Mouse (Mus musculus): ENCODE measurements at regions not wholly inside any gene's neighbourhood (a gene's known extent, or its start where the extent isn't known, plus 50 kb on each side); places are given as distances from the start of the nearest gene placed in this dataset.
A peak's percentile ranks its signal among the peaks of the same experiment; 100 is the strongest.

DNA sequence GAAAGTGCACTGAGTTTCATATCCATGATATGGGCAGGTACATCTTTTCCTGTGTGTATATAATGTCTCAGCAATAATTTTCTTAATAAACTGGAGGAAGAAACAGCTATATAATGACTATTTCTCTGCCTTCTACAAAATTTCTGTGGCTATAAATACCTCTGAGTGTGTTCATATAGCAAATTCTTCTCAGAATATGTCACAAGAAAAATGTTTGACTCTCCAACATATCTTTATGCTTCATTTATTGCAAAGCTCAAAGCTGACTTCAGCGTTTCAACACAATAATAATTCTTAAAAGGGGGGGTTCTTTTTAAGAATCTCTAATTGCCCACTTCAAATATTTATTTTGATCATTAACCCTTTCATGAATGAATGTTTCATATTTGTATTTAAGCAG, 310.0 kb upstream of the Paip1 start:
- DNase-seq (ENCODE audit: low read depth, low spot score) = no peak

DNA sequence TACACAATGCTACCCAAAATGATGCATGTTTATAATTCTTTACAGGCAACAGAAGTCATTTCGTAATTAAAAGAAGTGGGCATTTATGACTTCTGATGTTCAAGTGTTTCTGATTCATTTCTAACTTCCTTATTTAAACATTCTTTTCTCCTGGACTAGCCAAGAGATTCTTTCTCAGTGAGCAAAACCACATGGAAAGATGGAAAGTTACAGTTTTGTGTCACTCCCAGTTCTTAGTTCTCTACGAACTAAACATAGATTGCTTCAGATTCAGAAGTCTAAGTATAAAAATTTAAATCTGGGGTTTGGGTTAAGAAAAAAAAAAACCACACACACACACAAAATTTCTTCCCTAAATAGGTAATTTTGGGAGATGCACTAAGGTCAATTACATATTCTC, 288.0 kb upstream of the Paip1 start:
- no peak for DNase-seq (ENCODE audit: low read depth, low spot score)

DNA sequence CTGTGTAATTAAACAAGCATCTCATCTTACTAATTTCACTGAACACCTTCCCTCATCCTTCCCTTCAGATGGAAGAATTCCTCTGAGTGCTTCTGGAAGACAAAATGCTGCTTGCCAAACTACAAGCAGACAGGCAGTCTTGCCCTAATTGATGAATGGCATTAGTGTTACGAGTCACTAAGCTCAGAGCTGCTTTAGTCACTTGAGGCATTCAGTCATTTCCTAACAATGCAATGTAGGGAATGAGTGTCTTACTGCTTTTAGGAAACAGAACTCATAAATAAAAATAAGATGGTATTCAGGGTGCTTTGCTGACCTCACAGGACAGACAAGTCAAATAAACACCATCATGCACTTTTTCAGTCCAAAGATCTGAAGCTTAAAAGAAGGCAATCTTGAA, 285.1 kb upstream of the Paip1 start:
- DNase-seq (ENCODE audit: low read depth, low spot score) = no peak

DNA sequence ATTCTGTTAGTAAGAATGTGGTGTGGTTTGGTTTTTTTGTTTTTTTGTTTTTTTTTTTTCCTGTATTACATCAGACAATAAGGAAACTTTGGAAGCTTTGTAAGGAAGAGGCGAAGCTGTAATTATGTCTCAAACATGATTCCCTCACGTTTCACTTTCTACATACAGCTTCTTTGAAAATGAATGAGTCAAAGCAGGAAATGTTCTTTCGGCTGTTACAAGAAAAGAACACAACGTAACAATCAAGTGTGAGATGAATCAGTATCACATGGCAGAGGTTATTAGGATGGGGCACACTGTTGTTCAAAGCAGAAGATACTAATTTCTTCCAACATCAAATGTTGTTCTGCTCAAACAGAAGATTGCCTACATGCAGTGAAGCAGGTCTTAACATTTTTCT, 282.7 kb upstream of the Paip1 start:
- no peak for DNase-seq (ENCODE audit: low read depth, low spot score)

DNA sequence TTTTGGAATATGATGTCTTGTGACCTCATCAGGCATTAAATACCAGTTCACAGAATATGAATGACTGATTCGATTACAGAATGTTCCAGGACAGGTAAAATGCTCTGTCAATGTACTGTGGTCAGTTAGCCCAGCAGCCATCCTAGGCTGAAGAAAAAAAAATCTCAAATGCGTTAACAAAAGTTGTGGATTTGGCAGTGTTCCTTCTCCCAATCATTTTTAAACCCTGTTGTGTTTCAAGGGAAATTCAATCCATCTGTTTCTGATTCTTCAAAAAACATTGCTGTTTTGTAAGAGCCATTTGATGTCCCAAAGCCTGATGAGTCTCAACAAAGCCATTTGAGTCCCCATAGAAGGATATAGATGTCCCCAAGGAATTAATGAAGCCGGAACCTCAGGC, 280.7 kb upstream of the Paip1 start:
- DNase-seq (ENCODE audit: low read depth, low spot score) = no peak

DNA sequence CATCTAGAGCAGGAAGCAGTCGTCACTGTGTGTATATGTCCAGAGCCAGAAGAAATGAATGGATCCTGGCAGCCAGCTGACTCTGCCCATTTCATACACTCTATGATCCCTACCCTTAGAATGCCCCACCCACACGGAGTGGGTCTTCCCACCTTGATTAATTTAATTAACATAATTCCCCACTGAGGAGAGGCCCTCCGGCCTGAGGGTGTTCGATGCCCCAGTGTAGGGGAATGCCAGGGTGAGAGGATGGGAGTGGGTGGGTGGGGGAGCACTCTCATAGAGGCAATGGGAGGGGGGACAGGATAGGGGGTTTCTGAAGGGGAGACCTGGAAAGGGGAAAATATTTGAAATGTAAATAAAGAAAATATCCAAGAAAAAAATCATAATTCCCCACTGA, 279.3 kb upstream of the Paip1 start:
- no peak for DNase-seq (ENCODE audit: low read depth, low spot score)

DNA sequence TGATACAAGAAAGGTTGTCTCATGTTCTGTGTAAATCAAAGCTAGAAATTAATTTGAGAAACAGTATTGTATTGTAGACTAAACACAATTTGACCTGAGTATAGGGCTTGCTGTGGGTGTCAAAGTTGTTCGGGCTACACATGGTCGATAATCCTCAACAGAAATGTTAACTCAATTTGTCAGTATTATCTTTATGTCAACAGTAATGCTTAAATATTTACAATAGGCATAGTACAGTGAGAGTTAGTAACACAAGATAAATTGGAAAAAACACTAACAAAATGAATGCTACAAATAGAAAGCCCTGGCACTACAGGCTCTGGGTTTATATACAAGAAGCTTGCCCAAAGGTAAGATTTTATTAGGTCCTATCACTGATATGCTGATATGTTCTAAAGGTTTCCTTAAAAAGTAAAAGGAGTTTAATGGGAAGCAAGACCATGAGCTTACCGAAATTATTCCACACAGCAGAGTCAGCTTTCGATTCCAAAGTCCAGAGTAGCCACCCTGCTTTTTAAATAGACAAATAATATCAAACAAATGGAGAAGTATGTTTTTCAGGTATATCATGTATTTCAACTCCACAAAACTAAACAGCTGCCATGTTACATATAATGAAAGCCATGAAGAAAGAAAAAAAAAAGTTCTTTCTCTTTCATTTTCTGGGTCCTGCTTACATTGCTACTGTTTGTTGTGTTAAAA, 277.4 kb upstream of the Paip1 start:
- DNase-seq (ENCODE audit: low read depth, low spot score) = no peak

DNA sequence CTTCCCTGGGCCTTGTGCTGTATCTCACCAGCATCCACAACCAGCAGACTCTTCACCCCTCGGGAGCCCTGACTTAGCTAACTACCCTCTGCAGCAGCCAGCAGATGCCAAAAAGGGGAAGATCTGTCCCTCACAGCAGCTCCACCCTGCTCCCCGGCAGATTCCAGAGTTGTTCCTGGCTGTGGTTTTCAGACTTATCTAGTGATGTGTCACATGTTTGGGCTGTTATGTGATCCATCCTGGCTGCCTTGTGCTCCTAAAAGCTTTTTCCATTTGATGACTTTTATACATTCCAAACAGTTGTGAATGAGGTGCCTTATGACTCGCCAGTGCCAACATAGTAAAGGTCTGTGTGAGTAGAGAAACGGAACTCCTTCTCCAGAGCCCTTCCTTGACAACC, 250.6 kb upstream of the Paip1 start:
- no peak for DNase-seq (ENCODE audit: low read depth, low spot score)

DNA sequence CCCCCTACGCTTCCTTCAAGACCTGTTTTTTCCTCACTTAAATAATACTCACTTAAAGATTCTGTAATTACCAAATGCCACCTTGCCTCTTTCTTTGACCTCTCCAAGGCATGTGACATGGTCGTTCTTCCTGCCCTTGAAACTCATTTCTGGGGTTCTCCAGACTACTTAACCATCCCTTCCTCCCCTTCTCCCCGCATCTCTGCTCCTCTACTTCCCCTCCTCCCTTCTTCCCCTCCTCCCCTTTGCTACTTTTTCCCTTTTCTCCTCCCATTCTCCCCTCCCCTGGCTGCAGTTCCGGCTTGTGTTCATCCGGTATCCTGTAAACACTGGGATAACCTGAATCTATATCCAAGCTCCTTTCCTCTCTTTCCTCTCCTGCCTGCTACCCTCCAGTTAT, 250.2 kb upstream of the Paip1 start:
- DNase-seq (ENCODE audit: low read depth, low spot score) = no peak

DNA sequence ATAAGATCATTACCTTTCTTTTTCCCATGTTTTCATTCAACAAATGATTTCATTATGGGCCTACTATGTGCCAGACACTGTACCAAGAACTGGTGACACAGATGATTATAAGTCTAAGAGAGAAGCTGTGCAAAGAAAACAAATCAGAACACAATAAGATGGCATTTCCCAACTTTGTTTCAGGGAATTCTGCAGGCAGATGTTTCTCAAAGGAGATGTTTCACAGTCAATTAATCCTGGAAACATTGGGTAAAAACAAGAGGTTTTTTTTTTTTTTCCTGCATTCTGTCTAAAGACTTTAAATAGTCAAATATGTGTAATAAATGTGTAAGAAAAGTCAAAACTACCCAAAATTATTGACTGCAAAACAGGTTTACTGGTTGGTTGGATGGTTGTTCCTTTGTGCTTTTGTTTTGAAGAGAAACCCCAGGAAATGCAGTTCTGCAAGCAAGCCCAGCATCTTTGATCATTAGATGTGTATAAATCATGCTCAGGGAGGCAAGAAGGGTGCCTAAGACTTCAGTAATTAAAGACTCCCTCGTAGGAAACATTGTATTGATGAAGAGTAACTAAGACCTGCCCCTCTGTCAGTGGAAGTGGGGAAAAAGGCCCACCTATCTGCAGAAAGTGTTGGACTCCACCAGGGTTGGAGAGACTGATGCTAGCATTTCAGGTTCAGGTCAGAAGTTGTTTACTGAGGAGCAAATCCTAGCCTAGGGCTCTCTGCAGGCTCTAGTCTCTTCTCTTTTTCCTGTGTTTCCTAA, 249.1 kb upstream of the Paip1 start:
- no peak for DNase-seq (ENCODE audit: low read depth, low spot score)

DNA sequence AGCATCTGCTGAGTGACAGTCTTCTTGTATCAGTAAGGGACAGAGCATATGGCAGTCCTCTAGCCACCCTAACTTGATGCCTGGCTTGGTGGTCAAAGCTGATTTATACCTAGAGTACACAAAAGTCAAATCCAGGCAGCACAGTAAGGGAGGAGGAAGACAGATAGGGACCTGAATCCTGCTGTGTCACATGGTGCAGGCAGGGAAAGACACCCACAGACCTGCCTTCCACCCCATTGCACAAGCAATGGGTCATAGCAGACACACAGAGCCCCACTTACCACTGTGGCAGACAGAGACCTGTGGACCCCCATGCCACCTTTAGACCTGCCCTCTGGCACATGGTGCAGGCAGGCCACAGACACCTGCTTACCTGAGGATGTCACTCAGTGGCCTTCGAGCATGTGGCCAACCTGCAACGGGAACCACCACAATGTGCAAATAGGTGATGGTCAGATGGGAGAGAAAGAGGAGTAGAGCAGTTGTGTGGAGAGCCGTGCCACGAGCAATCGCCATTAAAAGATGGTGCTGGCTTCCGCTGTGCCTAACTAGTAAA, 244.0 kb upstream of the Paip1 start:
- no peak for DNase-seq (ENCODE audit: low read depth, low spot score)

DNA sequence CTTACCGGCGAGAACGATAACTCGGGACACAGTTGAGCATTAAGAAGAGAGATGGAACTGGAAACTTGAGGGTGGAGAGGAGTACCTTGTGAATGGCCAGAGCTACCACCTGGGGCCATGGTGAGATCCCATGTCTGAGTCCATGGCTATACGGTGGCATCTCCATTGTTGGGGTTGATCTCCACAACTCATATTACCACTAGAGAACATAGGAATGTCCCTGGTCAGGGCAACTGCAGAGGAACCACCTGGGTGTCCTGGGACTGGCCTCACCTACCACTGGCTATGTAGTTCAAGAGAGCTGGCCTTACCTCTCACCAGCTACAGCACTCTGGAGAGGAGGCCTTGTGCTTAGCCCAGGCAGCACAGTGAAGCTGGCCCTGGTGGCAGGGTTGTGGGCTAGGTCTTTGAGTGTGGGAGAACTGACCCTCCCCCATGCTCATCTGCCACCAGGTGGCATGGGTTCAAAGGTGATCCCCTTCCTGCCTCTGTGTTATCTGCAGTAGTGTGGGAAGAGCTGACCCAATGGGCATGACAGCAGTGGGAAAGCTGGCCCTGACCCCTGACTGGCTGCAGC, 242.7 kb upstream of the Paip1 start:
- DNase-seq (ENCODE audit: low read depth, low spot score) = no peak

DNA sequence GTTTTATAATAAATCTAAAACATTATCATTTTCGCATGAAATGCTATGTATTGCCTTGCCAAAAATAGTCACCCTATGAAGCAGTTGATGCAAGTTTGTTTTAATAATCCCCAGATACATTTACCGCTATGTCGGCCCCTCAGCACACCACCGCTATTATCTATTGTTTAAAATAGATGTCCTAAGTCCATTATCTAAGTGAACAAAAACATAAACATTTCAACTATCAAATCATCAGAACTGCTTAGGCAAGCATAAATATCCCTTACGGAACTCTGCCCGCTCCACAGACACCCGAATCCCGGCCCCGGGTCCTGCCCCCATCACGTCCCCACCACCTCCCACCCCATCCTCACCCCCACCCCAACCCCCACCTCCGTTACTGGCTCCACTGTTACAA, 196.8 kb upstream of the Paip1 start:
- DNase-seq (ENCODE audit: low read depth, low spot score) = no peak

DNA sequence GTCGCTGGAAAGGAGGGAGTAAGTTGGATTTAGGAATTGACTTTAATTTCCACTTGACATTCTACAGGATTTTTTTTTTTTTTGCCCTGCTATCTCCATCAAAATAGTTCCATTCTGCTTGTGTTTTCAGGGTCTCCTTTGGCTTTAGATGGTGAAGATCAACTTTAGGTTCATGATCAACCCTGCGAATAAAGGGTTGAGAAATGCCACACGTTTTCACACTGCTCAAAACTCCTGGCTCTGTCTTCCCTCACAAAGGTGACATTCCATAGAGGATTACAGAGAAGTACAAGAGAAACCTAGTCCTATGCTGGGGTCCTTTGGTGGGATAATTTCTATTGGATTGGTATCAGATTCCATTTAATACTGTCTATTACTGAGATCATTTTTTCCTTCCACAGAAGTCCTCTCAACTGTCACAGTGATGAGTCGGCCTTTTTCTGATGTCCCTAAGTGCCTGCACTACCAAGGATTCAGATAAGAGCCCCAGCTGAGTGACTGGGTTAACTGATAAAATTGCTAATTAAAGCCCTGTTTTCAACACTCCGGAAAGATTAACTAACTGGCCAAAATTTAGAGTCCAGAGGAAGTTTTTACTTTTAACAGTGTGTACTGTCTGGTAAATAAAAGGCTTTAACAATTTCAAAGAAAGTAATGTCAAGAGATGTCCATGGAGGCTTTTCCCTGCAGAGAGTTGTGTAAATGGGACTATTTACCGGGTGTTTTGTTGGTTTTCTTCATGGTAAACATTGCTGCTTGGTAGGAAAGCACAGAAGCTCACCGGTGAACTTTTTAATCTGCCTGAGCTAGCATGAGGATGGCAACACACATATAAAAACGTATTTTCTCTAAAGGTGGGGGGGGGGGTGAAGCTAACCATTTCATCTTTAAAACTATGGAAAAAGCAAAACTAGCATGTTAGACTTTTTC, 196.0 kb upstream of the Paip1 start:
- no peak for DNase-seq (ENCODE audit: low read depth, low spot score)

DNA sequence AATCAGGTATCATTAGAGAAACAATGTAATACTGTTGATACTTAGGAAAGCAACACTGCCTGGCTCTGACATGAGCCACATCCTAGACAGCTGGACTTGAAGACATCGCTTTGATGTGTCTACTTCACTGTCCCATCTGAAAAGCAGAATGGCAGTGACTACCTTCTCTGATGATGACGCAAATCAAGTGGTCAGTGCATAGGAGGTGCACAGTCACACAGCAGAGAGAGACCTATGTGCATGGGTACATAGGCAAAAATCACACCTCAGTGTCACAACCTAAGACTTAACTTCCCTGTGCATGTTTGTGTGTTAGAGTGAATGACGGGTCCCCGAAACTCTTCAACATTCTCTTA, 195.4 kb upstream of the Paip1 start:
- DNase-seq (ENCODE audit: low read depth, low spot score) = no peak

DNA sequence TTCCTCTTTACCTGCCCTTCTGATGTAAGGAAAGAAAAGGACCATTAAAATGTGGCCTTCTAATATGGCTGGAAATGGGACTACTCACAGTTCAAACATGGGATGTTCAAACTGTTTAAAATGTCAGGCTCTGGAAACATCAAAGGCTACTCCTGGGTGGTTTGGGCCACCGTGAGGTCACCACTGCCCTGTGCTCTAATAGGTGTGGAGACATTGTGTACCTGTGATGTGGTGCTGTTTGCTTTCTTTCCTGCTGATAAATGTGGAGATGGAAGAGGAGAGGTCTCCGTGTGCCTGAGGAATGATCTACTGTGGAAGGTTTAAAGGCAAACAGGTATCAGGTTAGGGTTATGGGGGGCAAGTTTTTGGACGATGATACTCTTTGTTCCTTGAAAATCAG, 194.5 kb upstream of the Paip1 start:
- DNase-seq (ENCODE audit: low read depth, low spot score) = no peak

DNA sequence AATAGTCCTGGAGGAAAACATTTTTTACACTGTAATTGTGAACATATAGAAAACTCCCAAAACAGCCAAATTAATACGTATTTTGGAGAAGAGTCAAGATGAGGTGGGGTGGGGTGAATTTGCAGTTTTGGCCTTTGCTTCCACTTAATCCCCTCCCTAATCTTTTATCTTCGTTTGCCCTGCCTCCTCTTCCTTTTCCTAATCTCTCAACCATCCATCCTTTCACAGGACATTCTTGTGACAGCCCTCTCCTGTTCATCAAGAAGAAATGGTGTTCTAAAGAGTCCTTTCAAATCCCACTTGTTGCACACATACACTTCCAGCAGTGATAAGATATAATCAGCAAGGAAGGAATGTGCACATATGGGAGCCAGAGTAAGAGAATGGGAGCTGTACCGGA, 186.0 kb upstream of the Paip1 start:
- no peak for DNase-seq (ENCODE audit: low read depth, low spot score)

DNA sequence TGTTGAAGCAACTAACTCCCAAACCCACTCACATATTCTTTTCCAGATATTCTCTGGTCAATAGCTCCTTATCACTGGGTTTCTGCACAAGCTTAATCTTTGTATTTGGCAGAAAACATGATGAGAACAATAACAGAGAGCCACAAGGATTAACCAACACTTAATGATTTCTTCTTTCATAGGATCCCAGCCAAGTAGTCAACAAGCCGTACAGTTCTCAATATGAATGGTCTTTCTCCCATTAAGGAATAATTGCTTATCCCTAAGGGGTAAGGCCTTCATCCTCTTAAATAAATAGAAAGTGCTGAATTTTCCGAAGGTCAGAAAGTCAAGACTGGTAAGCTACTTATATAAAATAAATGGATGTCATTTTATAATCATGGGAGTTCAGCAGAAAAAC, 181.3 kb upstream of the Paip1 start:
- DNase-seq (ENCODE audit: low read depth, low spot score) = no peak

DNA sequence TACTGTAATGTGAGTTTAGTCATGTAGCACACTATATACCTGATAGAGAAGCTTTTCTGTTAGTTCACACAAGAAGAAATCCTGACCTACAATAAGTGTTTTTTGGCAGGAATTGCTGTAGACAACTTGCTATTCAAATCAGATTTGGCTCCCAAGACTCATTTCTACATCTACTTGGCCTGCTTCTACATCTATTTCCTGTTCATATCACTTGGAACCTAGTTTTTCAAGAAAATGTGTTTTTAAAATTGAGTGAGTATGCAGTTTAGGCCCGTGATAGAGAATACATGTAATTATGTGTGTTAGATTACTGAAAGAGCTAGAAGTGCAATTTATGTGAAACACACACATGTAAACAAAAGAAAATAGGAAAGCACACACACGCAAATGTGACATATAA, 176.4 kb upstream of the Paip1 start:
- no peak for DNase-seq (ENCODE audit: low read depth, low spot score)

DNA sequence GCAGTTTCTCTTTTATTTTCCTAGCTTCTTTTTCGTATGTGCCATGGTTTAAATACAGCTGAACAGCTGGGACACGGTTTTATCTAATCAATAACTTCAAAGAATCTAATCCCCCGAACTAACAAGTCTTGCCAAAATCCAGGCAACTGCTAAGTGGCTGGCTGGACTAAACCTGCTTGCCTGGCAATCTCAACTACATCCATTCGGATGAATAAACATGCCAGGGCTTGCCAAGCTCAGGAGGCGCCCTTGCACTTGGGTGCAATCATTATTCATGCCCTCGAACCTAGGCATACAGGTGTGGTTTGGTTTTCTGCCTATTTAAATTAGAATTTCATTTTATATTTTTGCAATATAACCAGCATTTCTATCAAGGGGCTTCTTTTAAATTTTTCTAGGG, 172.1 kb upstream of the Paip1 start:
- no peak for DNase-seq (ENCODE audit: low read depth, low spot score)

DNA sequence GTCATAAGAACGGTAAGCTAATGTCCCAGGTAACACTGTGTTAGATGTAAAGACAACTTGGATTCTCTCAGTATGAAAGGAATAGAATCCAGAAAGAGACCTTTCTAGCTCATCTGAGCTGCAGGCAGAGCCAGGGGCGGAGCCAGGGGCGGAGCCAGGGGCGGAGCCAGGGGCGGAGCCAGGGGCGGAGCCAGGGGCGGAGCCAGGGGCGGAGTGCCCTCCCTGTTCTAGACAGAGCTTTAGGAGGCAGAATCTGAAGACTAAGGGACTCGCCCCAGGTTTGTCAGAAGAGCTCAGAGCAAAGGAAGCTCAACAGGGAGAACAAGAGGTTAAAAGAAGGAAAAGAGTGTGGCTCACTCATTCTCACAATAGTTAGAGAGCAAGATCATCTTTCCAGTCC, 169.9 kb upstream of the Paip1 start:
- peak; percentile 22 for DNase-seq (ENCODE audit: low read depth, low spot score)

DNA sequence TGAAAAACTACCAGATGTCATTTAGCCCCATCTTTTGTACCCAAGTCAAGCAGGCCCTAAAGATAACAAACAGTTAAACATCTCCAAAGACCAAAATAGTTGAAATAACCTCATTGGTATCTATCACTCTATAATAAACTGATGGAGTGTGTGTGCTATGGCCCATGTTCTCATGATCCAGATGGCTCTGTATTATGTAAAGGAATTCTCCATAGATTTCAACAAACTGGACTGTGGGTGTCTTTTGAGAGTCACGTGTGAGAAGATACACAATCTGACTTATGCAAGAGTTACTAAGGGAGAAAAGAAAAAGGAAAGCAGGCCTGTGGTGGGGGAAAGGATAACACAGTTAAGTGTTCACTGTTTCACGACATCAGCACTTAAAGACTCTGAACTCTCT, 164.8 kb upstream of the Paip1 start:
- DNase-seq (ENCODE audit: low read depth, low spot score) = no peak
